Mouse (Mus musculus) liver, embryonic 15.5 days (tissue): ENCODE measurements around the gene Prdx1. TPM values are rescaled to one million over a fixed set of nuclear protein-coding genes. Genes with fewer than 3 reads are reported as not detected.

Experiments used
- ATAC-seq: fragments of 200-750 bp; cut with Nextera tagmentation; 2 replicates; pipeline ENCODE4 v1.8.0; 2017; ENCODE audit warnings: moderate number of reproducible peaks, mild to moderate bottlenecking, moderate library complexity; ENCODE audit not compliant: insufficient read depth
- H3K27ac ChIP-seq: fragments of 300-500 bp; sonication (generic); replicated peaks from 2 replicates; pipeline ENCODE4 v1.5.1; 2015; ENCODE audit warnings: mild to moderate bottlenecking, inconsistent platforms
- H3K27me3 ChIP-seq: fragments of 300-500 bp; sonication (generic); 2 replicates; pipeline ENCODE4 v1.6.1; 2015; ENCODE audit warnings: mild to moderate bottlenecking, inconsistent platforms
- H3K36me3 ChIP-seq: fragments of 300-500 bp; sonication (generic); replicated peaks from 2 replicates; pipeline ENCODE4 v1.6.1; 2015; ENCODE audit warnings: moderate library complexity, mild to moderate bottlenecking, inconsistent platforms
- H3K4me1 ChIP-seq: fragments of 300-500 bp; sonication (generic); replicated peaks from 2 replicates; pipeline ENCODE4 v1.6.1; 2015; ENCODE audit warnings: inconsistent platforms
- H3K4me2 ChIP-seq: fragments of 300-500 bp; sonication (generic); 2 replicates; pipeline ENCODE4 v1.6.1; 2015; ENCODE audit warnings: moderate library complexity, mild to moderate bottlenecking, inconsistent platforms
- H3K4me3 ChIP-seq: fragments of 300-500 bp; sonication (generic); replicated peaks from 2 replicates; pipeline ENCODE4 v1.5.1; 2015; ENCODE audit warnings: mild to moderate bottlenecking, inconsistent platforms
- H3K9ac ChIP-seq: fragments of 300-500 bp; sonication (generic); 2 replicates; pipeline ENCODE4 v1.6.1; 2015; ENCODE audit warnings: moderate library complexity, mild to moderate bottlenecking, inconsistent platforms
- H3K9me3 ChIP-seq: fragments of 300-500 bp; sonication (generic); replicated peaks from 2 replicates; pipeline ENCODE4 v1.6.1; 2016; ENCODE audit warnings: inconsistent platforms
- WGBS: fragments of 180-500 bp; shearing (Covaris S2); methylation state at CpG from one replicate; pipeline ENCODE4 v1.1.7; 2015; ENCODE audit warnings: mixed read lengths; ENCODE audit not compliant: insufficient replicate concordance; 5-methylcytosine and 5-hydroxymethylcytosine counted together
- polyA plus RNA-seq: library from polyadenylated mRNA; unstranded; fragments of >200 nt; fragmentation: Nextera tagmentation; extraction: Ambion mirVana; gene quantifications from 2 replicates; pipeline ENCODE4 v1.2.1, GENCODE M21; 2015

The Prdx1 gene
- polyA plus RNA-seq, 1 experiment from 2014 or later: 937 TPM

- Histone ChIP-seq H3K4me3 (no peak overlapping the region), H3K4me1 (peaks cover 14% of the 10 kb centered on the region), H3K9me3 (no peaks in the 10 kb centered on the region), H3K27me3 (no peaks in the 10 kb centered on the region), H3K4me2 (no peak overlapping the region), H3K36me3 (peaks cover 25% of the 10 kb centered on the region), H3K9ac (no peak overlapping the region), H3K27ac (no peak overlapping the region)
- WGBS: 28% methylated on average over 6 of the region's 6 CpGs
- ATAC-seq: no peak
Measured at GRCm38 (mm10) chr4:116703804-116704203, 18.5 kb downstream of the Prdx1 start.

- no peak overlapping the region for H3K27ac ChIP-seq
- peak overlapping the region; percentile 68 for H3K4me3 ChIP-seq
- peak overlapping the region; percentile 55; the same call in 1 of the 2 replicates for H3K9ac ChIP-seq
- no peaks in the 10 kb centered on the region for H3K27me3 ChIP-seq
- ATAC-seq: no peak
- no peaks in the 10 kb centered on the region for H3K9me3 ChIP-seq
- peaks cover 21% of the 10 kb centered on the region for H3K4me1 ChIP-seq
- H3K36me3 ChIP-seq: peaks cover 8% of the 10 kb centered on the region
- peak overlapping the region; percentile 86 for H3K4me2 ChIP-seq
- 6% methylated on average over 9 of the region's 9 CpGs for WGBS
Measured at GRCm38 (mm10) chr4:116707666-116708065, 22.3 kb downstream of the Prdx1 start.

GRCm38 (mm10) chr4:116708201-116708764 lies 22.9 kb downstream of the Prdx1 start, which contains the start of the genes Mmachc and Ccdc163:
TSS of gene Mmachc (minus strand) at chr4:116708406.
TSS of gene Ccdc163 (plus strand) at chr4:116708509.
- H3K4me1 ChIP-seq: peaks cover 21% of the 10 kb centered on the region
- H3K36me3 ChIP-seq: peaks cover 8% of the 10 kb centered on the region
- under 1% methylated on average over 29 of the region's 29 CpGs for WGBS
- peak within 1 kb of the TSS; percentile 86 for H3K4me2 ChIP-seq
- peak within 1 kb of the TSS; percentile 69 for H3K27ac ChIP-seq
- peak within 1 kb of the TSS; percentile 68 for H3K4me3 ChIP-seq
- H3K9ac ChIP-seq: peak within 1 kb of the TSS; percentile 68
- ATAC-seq: peak; percentile 99
- H3K9me3 ChIP-seq: no peaks in the 10 kb centered on the region
- H3K27me3 ChIP-seq: no peaks in the 10 kb centered on the region

- WGBS: 5% methylated on average over 9 of the region's 9 CpGs
- H3K4me1 ChIP-seq: peaks cover 21% of the 10 kb centered on the region
- H3K36me3 ChIP-seq: peaks cover 3% of the 10 kb centered on the region; the same call in 1 of the 2 replicates
- H3K9me3 ChIP-seq: no peaks in the 10 kb centered on the region
- ATAC-seq: no peak; the same call in 1 of the 2 replicates
- peak overlapping the region; percentile 69 for H3K27ac ChIP-seq
- peak overlapping the region; percentile 68 for H3K4me3 ChIP-seq
- H3K27me3 ChIP-seq: no peaks in the 10 kb centered on the region
- H3K9ac ChIP-seq: peak overlapping the region; percentile 68
- H3K4me2 ChIP-seq: peak overlapping the region; percentile 86
Measured at GRCm38 (mm10) chr4:116708791-116709390, 23.5 kb downstream of the Prdx1 start.

- no peaks in the 10 kb centered on the region for H3K9me3 ChIP-seq
- H3K27me3 ChIP-seq: no peaks in the 10 kb centered on the region
- no peak overlapping the region for H3K9ac ChIP-seq
- WGBS: 73% methylated on average over 2 of the region's 2 CpGs
- H3K36me3 ChIP-seq: peaks cover 7% of the 10 kb centered on the region; the same call in 1 of the 2 replicates
- H3K27ac ChIP-seq: no peak overlapping the region
- no peak overlapping the region for H3K4me2 ChIP-seq
- no peak overlapping the region for H3K4me3 ChIP-seq
- no peak for ATAC-seq
- peaks cover 21% of the 10 kb centered on the region for H3K4me1 ChIP-seq
Measured at GRCm38 (mm10) chr4:116710154-116710553, 24.8 kb downstream of the Prdx1 start.

- H3K27ac ChIP-seq: no peak overlapping the region
- peaks cover 12% of the 10 kb centered on the region for H3K4me1 ChIP-seq
- 51% methylated on average over 1 of the region's 1 CpGs for WGBS
- H3K36me3 ChIP-seq: peaks cover 8% of the 10 kb centered on the region; the same call in 1 of the 2 replicates
- no peak overlapping the region for H3K9ac ChIP-seq
- H3K4me2 ChIP-seq: no peak overlapping the region
- H3K9me3 ChIP-seq: no peaks in the 10 kb centered on the region
- no peak for ATAC-seq
- H3K27me3 ChIP-seq: no peaks in the 10 kb centered on the region
- H3K4me3 ChIP-seq: no peak overlapping the region
Measured at GRCm38 (mm10) chr4:116712536-116712935, 27.2 kb downstream of the Prdx1 start.

GRCm38 (mm10) chr4:116719396-116719795 lies 34.1 kb downstream of the Prdx1 start:
- Histone ChIP-seq H3K9me3 (no peaks in the 10 kb centered on the region), H3K4me1 (peaks cover 19% of the 10 kb centered on the region), H3K9ac (no peak overlapping the region), H3K27me3 (peaks cover 13% of the 10 kb centered on the region; the same call in 1 of the 2 replicates), H3K4me3 (no peak overlapping the region), H3K27ac (no peak overlapping the region), H3K4me2 (no peak overlapping the region), H3K36me3 (peaks cover 5% of the 10 kb centered on the region; the same call in 1 of the 2 replicates)
- 13% methylated on average over 3 of the region's 3 CpGs for WGBS
- ATAC-seq: no peak

- ATAC-seq: peak; percentile 92
- peak within 1 kb of the TSS; percentile 77 for H3K27ac ChIP-seq
- peak within 1 kb of the TSS; percentile 78 for H3K9ac ChIP-seq
- peak within 1 kb of the TSS; percentile 81 for H3K4me3 ChIP-seq
- H3K9me3 ChIP-seq: no peaks in the 10 kb centered on the region
- H3K27me3 ChIP-seq: peaks cover 13% of the 10 kb centered on the region; the same call in 1 of the 2 replicates
- under 1% methylated on average over 34 of the region's 34 CpGs for whole genome bisulfite sequencing
- no peaks in the 10 kb centered on the region for H3K36me3 ChIP-seq
- peaks cover 19% of the 10 kb centered on the region for H3K4me1 ChIP-seq
- peak within 1 kb of the TSS; percentile 96 for H3K4me2 ChIP-seq
Measured at GRCm38 (mm10) chr4:116720343-116721097, 35.2 kb downstream of the Prdx1 start, which contains the start of gene Tesk2. TSS of gene Tesk2 (plus strand) at chr4:116720948.

GRCm38 (mm10) chr4:116721098-116721628 lies 35.8 kb downstream of the Prdx1 start:
- 1% methylated on average over 29 of the region's 29 CpGs for whole genome bisulfite sequencing
- Histone ChIP-seq H3K4me1 (peaks cover 19% of the 10 kb centered on the region), H3K9ac (peak overlapping the region; percentile 78), H3K27me3 (peaks cover 13% of the 10 kb centered on the region; the same call in 1 of the 2 replicates), H3K4me3 (peak overlapping the region; percentile 81), H3K9me3 (no peaks in the 10 kb centered on the region), H3K4me2 (peak overlapping the region; percentile 96), H3K27ac (peak overlapping the region; percentile 77), H3K36me3 (no peaks in the 10 kb centered on the region)
- ATAC-seq: peak; percentile 53

- no peak overlapping the region for H3K9ac ChIP-seq
- peak overlapping the region; percentile 81 for H3K4me3 ChIP-seq
- no peak for ATAC-seq
Measured at GRCm38 (mm10) chr4:116722230-116722629, 36.9 kb downstream of the Prdx1 start.

More at GRCm38 (mm10) chr4:116722230-116722629, 36.9 kb downstream of the Prdx1 start:
- 57% methylated on average over 7 of the region's 7 CpGs for WGBS
- Histone ChIP-seq H3K27ac (no peak overlapping the region), H3K4me2 (peak overlapping the region; percentile 96), H3K4me1 (peaks cover 19% of the 10 kb centered on the region), H3K27me3 (peaks cover 13% of the 10 kb centered on the region; the same call in 1 of the 2 replicates), H3K9me3 (no peaks in the 10 kb centered on the region), H3K36me3 (no peaks in the 10 kb centered on the region)
